20 mouse cellular contexts compared by ENCODE assay signal in genomic region chr5:20332574-20332973, GRCm38 (mm10).
A peak's percentile ranks its signal among the peaks of the same experiment; 100 is the strongest.
DNase-seq lines count a peak whose midpoint lies in the region; ATAC-seq lines count a peak whose summit lies in the region.
"Had no signal": no experiment of that assay in that cellular context is flagged by ENCODE, and none has a peak within 500 bp of the region (broad histone marks: within the 10 kb centered on the region; RNA-seq: fewer than 3 reads in every experiment).

No protein-coding gene starts in this region.

- no peaks in the 10 kb centered on the region for H3K36me3 ChIP-seq in splenic B cell, adult 2 months (ENCODE audit: control insufficient read depth, insufficient read depth, low read length, poor library complexity, severe bottlenecking)
- H3K36me3 ChIP-seq: embryonic facial prominence, embryonic 12.5 days; hindbrain, embryonic 15.5 days; midbrain, embryonic 15.5 days had no signal

- peak; percentile 23 to 36 for DNase-seq in spleen, postnatal 36 days (ENCODE audit: low spot score in 2 of 2)
- DNase-seq in spleen, postnatal 10 days (ENCODE audit: low spot score in 2 of 2): no peak
- DNase-seq in splenic B cell, adult 2 months (ENCODE audit: low read depth, low spot score): peak; percentile 39
- DNase-seq in thymus, postnatal 4 days: peak; percentile 15
- no peak for DNase-seq in heart, adult 8-10 months (ENCODE audit: low spot score)
- DNase-seq in left cerebral cortex, adult 11 months (ENCODE audit: low spot score): no peak
- no peak for DNase-seq in kidney, postnatal 10 days
- DNase-seq: adrenal gland, adult 2 months; cerebellum, adult 18-20 months; cerebellum, postnatal 36 days; heart, postnatal 10 days; kidney, adult 11 months; kidney, postnatal 14 days; lung, embryonic 14.5 days; spleen, adult 18-20 months had no signal

- H3K27me3 ChIP-seq in splenic B cell, adult 2 months (ENCODE audit: control insufficient read depth, insufficient read depth, low read length, poor library complexity, severe bottlenecking): no peaks in the 10 kb centered on the region
- H3K27me3 ChIP-seq: embryonic facial prominence, embryonic 12.5 days; hindbrain, embryonic 15.5 days; megakaryocyte, embryonic 14.5 days; midbrain, embryonic 15.5 days had no signal

- ATAC-seq in hematopoietic stem cell, adult 5-6 weeks (replicated peaks in 1 of 2; ENCODE audit: insufficient read depth in 1 of 2, low FRiP score in 2 of 2, low TSS enrichment in 1 of 2, low read depth in 1 of 2, poor library complexity in 2 of 2, severe bottlenecking in 2 of 2): peak; percentile 97
- ATAC-seq: midbrain, embryonic 15.5 days had no signal

Comparison
In these comparisons a context has a peak if more than half of its experiments do, and no peak if none do; other contexts are left out.
1. DNase-seq: peak in spleen, postnatal 36 days (2 of 2), splenic B cell, adult 2 months (single experiment) and thymus, postnatal 4 days (single experiment); none in spleen, postnatal 10 days (0 of 2), heart, adult 8-10 months (single experiment), left cerebral cortex, adult 11 months (single experiment) and kidney, postnatal 10 days (single experiment).